Mouse (Mus musculus): ENCODE data around the gene Iqub.
A peak's percentile ranks its signal among the peaks of the same experiment; 100 is the strongest.

The Iqub gene

DNA sequence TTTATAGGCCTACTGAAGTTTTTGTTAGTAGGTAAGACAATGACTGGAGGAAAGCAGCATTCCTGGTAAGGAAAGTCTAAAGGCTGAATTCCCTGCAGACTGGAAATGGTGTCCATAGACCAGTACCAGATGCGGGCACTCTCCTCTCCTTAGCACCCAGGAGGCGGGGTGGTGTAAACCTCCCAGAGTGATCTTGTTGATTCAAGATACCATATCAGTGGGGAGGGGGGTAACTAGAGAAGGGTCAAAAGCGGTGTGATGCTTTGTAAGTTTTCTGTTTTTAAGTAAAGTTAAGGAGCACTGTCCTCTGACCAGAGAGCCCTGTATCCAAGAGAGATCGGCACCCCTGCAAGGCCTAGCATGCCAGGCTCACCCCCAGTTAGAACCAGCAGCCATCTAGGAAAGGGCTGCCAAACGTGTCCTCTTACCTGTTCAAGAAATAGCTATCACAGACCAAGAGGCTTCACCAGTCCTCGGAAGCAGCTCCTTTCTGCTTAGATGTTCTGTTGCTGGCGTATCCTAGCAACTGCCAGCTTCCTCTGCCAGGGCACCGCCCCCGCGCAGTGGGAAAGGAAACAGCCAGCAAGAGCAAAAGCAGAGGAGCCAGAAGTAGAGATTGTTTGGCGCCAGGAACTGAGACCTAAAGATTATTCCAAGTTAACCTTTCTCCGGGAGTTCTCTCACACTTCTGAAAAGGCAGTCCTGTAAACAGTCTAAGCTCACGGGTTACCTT is at the start of gene Iqub:
Gene Iqub (minus strand): TSS at position 516 of the 733 bp plus-strand sequence.
- DNase-seq (ENCODE audit: low spot score in 2 of 2), result peak; percentile 92 to 93

DNA sequence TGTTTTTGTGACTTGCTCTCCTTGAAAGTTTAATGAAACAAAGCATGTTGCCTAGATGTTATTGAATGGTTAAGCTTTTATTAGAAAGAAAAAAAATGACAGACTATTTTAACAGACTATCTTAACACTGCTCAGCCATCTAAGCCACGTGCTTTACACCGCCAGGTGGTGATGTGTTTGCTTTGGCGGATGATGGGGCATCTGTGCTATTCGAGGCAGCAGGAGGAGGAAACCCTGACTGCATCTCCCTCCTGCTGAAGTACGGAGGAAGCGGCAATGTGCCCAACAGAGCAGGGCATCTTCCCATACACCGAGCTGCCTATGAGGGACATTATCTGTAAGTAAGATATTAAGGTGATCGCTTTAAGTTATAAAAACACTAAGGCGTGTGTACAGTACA is 49.2 kb upstream of the Iqub start:
- DNase-seq (ENCODE audit: low spot score in 2 of 2), result peak; percentile 31 to 51

DNA sequence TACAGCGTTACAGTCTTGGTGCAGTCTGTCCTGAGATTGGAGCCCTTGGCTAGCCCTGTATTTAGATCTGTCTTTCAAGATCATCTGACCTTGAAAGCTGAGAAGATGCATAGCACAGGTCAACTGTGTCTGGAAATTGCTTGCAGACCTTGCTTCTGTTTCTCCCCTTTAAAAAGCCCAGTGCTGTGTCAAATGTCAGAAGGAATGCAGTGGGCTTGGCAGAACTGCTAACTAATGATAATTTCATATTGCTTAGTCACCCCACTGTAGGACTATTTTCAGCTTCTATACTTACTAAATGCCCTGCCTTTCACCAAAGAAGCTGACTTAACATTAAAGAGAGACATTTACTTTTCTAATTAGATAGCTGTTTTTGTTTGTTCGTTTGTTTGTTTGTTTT is 40.6 kb upstream of the Iqub start:
- no peak for DNase-seq (ENCODE audit: low spot score in 2 of 2)

DNA sequence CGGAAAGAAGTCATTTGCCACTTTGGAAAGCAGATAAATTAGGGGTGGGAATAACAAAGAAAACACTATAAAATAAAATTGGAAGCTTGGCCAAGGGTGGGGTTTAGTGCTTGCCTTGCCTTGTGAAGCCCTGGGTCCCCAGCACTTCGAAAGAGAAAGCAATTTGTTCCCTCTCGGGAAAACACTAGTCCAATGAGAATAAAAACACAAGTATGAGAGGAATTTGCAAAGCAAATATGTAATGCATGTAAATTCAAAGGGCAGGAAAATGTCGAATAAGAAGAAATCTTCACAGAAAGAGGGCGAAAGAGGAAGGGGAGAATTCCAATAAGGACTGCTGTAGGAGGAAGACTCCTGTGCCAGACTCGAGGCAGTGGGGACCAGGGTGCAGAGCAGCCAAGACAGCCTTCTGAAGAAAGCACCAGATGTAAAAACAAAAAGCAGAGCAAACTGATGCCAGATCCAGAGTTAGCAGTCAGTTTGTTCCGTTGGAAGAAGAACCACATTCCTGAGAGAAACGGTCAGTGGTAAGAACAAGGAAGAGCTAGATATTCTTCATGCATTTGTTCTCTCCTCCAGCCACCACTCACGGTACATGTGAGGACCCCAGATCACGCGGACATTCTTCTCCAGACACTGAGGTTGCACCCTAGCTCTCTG is 39.7 kb upstream of the Iqub start:
- no peak for DNase-seq (ENCODE audit: low spot score in 2 of 2)

DNA sequence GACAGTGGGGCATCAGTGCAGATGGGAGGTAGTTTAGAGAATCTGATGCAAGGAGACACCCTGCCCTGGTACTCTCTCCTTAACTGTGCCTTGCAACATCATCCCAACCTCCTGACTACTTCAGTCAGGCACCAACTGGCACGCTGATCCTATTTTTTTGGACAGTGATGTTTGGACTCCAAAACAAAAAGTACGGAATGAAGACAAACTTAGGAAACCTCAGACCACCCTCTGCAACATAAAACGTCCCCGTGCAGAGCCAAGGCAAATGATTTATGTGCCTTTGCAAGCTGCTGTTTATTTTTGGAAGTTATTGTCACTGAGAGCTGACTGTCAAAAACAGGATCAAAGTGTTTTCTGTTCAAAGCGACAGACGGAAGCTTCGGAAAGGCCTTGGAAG is 37.2 kb upstream of the Iqub start:
- no peak for DNase-seq (ENCODE audit: low spot score in 2 of 2)

DNA sequence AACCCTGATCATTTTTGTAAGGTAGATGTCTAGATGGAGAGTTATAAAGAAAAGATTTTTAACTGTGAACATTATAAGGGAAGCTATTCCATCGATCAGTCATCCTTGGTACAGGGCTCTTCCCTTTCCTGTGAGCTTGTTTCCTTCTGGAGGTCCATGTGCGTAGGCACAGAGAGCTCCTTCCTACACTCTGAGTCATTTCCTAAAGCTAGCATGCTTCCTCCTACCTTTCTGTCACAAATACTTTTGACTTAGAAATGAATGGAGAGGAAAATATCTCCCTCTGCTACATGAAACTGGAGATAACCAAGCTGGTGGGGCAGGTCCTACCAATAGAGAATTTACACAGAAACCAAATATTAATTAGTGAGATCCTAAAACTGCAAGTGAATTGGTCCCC is 34.9 kb upstream of the Iqub start:
- no peak for DNase-seq (ENCODE audit: low spot score in 2 of 2)

DNA sequence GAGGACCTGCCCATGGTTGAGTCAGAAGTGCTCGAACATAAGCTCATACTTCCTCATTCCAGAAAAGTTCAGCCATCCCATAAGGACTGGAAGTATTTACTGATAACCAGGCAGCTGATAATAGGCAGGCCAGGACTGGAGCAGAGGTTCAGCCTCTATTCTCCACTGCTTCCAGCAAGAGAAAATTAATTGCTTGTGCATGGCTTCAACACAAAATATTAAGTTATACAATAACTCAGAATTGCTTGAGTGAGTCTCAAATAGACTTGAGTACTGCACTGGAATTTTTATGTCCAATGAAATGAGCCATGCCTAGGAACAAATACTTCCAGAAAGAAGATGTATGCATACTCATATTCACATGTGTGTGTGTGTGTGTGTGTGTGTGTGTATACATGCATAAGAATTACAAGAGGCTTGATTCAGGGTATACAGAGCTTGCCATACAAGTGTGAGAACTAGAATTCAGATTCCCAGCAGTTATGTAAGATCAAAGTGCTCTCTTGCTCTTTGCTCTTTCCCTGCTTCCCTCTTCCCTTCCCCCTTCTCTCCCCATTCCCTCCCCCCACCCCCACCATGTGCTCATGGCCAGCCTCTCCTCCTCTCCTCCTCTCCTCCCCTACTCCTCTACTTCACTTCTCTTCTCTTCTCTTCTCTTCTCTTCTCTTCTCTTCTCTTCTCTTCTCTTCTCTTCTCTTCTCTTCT is 32.0 kb upstream of the Iqub start:
- DNase-seq (ENCODE audit: low spot score in 2 of 2), result no peak

DNA sequence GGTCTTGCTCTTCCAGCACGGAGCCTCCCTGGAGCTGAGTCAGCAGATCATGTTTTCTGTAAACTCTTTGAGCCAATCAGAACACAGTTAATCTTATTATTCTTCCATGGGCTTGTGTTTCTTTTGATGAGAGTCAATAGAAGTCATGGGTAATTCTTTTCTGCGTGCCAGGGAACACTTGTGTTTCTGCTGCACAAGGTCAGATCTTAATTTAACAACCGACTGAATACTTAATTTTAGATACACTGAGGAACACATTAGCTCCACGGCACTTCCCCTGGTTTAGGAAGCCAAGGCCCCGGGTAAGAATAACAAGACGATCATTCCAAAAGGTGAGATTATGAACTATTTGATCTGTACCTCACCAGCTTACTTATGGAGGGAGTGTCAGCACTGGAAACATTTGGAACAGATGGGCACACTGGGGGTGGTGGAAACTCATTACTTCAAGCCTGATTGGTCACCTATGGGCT is 28.3 kb upstream of the Iqub start:
- DNase-seq (ENCODE audit: low spot score in 2 of 2), result no peak

DNA sequence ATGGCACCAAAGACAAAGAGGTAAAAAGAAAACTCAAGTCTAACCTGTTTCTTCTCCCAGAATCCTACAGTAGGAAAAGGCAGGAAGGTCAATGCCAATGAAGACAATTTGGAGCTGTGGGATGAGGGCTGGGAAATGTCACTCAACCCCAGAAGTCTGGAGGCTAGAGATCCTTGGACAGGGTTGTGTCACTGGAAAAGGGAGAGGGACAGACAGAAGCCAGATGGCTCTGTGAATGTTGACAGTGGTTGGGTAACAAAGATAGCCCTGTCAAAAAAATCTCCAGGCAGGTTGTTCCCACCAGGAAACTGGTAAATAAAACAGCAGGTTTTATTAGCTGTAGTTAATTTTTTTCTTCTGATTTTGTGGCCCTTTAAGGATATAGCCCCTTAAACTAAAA is 27.5 kb upstream of the Iqub start:
- no peak for DNase-seq (ENCODE audit: low spot score in 2 of 2)

DNA sequence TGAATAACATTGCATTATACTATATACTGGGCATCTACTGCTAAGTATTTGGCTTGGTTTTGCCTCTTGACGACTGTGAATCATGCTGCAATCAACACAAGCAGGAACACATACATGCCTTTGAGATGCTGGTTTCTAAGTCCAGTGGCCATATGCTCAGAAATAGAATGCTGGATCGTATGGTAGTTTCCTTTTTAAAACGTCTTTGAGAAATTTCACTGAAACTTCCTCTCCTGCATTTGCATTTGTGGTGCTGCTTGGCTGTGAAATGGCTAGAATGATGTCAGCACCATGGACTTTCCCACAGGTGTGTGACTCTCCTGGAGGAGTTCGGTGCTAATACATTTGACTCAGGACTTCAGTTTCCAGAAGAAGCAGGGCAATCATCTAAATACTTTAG is 25.2 kb upstream of the Iqub start:
- no peak for DNase-seq (ENCODE audit: low spot score in 2 of 2)

DNA sequence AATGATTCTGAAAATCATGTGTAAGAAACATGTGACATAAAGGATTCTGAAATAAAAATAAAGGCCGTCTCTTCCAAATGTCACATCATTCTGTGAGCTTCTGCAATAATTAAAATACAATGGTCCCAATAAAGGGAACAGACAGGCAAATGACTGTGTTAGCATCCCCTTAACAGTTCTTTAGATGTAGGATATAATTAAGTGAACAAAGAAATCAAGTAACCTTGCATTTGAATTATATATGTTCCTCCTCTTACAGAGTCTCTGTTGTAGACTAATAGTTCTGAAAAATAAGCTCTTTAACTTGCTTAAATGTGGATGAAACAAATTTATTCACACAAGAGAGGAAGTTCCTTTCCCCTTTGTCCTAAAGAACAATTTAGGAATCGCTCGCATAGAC is 23.6 kb upstream of the Iqub start:
- no peak for DNase-seq (ENCODE audit: low spot score in 2 of 2)

DNA sequence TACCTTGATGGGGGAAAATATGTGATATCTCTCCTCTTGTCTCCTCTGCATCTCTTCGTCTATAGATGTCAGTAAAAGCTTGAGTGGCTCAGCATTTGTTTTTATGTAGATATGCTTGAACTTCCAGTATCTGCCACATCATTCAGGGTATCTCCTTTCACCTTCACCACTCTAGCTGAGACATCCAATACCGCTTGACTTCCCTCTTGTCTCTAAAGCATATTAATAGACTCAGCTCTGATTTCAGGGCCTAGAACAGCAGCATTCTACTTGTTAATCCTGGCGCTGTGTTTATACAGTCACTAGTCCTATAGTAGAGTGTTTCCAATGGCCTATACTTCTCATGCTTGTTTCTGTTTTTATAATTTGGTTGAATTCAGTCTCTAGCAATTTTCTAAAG is 17.9 kb upstream of the Iqub start:
- no peak for DNase-seq (ENCODE audit: low spot score in 2 of 2)

DNA sequence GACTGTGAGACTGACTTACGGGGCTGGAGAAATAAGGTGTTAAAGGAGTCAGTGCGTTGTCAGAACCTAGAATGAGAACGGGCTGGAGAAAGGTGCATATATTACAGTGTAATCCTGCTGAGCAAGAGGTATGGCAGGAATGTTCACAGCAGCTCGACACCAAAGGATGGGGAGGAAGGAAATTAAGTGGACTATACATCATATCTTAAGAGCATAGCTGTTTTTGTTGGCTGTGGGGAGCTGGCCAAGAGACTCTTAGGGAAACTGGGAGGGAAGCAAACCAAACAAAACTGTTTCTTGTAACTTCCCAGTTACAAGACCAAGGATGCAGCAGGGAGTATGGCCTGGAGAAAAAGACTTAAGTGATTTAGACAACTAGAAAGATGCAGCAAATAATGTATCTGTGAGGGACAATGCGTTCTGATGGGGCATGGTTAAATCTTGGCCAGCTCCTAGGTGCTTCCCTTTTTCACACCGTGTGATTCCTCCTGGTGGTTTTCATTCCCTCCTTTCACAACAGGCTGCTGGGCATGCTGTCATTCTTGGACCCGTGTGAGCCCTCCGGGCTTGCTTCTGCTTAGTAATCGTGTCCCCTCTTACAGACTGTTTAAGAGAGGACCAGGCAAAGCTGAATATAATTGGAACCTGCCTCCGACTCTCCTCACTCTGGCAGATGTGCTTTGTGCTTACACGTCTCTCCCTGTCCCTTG is 16.0 kb upstream of the Iqub start:
- no peak for DNase-seq (ENCODE audit: low spot score in 2 of 2)

DNA sequence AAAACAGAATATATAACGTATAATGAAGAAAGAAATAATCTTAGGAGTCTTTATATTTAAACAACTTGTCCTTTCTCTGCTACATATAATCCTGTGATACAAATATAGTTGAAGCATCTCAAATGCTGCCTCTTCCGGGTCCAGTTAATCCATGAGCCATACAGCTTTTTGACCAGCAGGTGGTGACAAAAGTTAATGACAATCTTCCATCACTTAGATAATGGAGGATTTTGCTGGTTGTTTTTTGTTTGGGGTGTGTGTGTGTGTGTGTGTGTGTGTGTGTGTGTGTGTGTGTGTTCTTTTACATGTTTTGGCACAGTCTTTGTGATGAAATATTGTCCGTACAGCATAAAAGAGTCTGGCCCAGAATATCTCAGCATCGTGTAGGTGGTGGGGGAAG is 15.3 kb upstream of the Iqub start:
- peak; percentile 58 to 64 for DNase-seq (ENCODE audit: low spot score in 2 of 2)

DNA sequence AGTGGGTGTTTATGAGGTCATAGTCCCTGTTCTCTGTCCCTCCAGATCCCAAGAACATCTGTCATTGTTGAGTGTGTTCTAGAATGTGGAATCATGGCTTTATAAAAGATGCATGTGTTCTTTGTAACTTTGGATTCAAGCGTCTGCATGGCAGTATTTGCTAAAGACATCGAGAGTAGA is 13.1 kb upstream of the Iqub start, which contains the start of gene Asb15:
Gene Asb15 (plus strand): TSS at position 81 of the 180 bp plus-strand sequence.
- DNase-seq (ENCODE audit: low spot score in 2 of 2), result no peak

DNA sequence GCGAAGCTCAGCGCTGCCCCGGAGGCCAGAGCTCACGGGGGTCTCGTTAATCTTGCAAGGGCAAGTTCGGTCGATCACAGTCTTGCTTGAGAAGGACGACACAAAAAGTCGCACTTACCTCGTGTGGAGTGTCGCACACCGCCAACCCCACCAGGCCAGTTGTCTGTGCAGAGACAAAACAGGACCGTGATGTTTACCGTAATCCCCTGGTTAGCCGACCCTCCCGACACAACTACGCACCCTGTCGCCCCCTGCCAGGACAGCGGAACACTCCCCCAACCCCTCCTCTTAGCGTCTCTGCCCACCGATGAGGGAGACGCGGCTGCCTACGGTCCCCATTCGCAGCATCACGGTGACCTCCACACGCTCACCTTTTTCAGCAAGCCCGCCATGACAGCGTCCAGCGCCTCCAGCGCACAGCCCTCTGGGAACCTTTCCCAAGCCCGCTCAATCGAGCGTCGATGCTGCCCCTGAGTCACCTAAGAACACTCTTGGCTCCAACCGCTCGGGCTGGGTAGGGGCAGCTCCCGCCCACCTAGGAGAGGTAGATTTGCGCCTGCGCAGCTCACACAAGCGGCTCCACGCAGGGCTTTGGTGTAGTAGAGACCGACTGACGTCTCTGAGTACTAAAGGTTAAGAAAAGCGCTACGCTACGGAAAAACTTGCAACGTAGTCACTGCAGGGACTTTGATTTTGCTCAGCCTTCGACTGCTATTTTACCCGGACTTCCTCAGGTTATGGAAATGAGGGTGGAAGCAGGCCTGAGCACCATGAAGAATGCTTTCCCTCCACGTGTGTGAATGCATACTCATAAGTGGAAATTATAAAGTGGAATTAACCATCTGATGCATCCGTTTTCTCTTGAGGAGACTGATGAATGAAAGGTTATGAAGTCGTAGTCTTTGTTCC is 12.5 kb upstream of the Iqub start, which contains the start of gene Ndufa5:
Gene Ndufa5 (minus strand): TSS at position 859 of the 909 bp plus-strand sequence.
- peak; percentile 95 for DNase-seq (ENCODE audit: low spot score in 2 of 2)

DNA sequence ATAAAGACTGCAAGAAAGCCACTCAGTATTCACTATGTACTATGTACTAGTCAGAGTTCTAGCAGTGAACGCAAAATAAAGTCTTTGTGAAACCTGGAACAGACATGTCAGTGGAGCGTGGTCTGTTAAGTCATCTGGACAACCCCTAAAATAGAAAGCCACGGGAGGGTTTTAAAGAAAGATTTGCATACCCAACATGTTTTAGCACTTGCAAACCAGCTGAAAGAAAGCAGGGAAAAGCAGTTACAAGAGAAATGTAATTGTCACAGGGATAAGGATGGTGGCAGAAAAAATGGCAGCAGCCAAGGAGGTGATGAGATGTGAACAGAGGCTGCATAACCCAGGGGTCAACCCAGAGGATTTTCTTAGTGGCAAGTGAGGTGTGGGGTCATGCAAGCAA is 10.8 kb upstream of the Iqub start:
- no peak for DNase-seq (ENCODE audit: low spot score in 2 of 2)

DNA sequence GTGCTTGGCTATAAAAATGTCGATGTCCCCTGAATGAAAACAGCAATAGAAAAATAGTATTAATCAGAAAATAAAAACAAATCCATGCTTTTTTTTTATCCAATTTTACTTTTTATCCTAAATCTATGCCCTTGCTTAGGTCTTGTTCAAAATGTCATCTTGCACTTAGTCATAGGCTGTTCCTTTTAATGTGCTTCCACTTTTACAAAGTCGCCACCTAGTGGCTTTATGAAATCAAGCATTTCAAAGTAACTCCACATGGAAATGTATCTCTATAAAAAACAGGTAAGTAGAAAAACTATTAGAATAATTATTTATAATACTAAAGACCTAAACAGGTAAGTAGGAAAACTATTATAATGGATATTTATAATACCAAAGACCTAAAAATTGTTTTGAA is 1.3 kb upstream of the Iqub start:
- DNase-seq (ENCODE audit: low spot score in 2 of 2), result no peak

DNA sequence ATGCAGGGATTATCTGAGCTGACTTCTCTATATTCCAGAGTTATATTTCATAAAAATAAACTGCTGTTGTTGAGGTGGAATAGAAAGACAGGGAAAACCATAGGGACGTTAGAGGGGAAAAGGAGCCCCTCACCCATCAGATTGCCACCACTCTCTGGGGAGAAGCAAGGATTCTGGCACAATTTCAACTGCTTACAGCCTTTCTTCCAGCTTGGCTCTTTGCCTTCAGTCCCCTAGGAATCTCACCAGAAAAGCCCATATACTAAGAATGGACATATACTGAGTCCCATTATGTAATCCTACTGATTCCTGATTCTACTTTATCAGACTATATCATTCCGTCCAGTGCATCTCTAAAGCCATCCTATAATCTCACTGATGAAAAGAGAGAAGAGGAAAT is 10.7 kb downstream of the Iqub start:
- DNase-seq (ENCODE audit: low spot score in 2 of 2), result no peak

DNA sequence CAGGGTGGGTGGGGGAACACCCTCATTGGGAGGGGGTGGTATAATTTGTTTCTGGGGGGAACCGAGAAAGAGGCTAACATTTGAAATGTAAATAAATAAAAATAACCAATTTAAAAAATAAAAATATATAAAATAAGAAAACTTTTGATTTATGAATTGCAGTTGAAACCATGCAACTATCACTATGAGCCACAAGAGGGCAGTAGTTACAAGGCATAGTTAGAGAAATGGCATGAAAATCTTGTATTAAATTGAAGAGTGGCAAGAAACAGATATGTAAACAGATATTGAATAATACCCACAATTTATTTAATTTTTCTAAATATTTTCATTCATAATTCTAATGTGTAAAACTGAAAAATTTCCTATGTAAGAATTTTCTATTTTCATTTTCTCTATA is 24.5 kb downstream of the Iqub start:
- DNase-seq (ENCODE audit: low spot score in 2 of 2), result no peak

DNA sequence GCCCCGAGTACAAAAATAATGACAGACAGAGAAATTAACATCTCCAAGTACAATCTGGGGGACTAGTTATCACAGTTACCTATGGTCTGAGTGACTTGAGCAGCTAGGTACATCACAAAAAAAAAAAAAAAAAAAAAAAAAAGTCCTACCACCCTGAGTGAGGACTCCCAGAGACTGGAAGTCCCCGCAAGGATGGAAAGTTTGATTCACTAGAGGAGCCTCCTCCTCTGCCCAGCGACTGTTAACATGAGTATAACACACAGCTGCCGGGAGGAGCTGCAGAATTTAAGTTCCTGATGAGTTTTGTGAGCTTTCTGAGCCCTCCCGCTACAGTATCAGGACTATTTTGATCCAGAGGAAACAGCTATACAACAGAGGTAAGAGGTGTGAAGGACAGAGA is 28.3 kb downstream of the Iqub start:
- no peak for DNase-seq (ENCODE audit: low spot score in 2 of 2)
